Mouse (Mus musculus): ENCODE measurements at regions not wholly inside any gene's neighbourhood (a gene's known extent, or its start where the extent isn't known, plus 50 kb on each side); places are given as distances from the start of the nearest gene placed in this dataset.

- 82% methylated on average over 2 of the region's 2 CpGs for WGBS (ENCODE audit: insufficient replicate concordance)
- Histone ChIP-seq H3K4me2 (no peak overlapping the region), H3K9me3 (replicated peaks; ENCODE audit: control insufficient read depth, low read length) (no peaks in the 10 kb centered on the region), H3K4me1 (ENCODE audit: control insufficient read depth, insufficient read depth, low read length) (peaks cover 3% of the 10 kb centered on the region; the same call in 1 of the 2 replicates), H3K9ac (ENCODE audit: low read depth, low read length) (no peak overlapping the region), H3K36me3 (ENCODE audit: control insufficient read depth, insufficient read depth, low read length) (no peaks in the 10 kb centered on the region), H3K4me3 (ENCODE audit: low read depth, low read length) (no peak overlapping the region), H3K27me3 (ENCODE audit: control insufficient read depth, insufficient read depth, low read length) (no peaks in the 10 kb centered on the region), H3K27ac (ENCODE audit: low read depth, low read length) (no peak overlapping the region)
- ATAC-seq (replicated peaks; ENCODE audit: insufficient number of reproducible peaks, low FRiP score, low TSS enrichment), result no peak
Observed at GRCm38 (mm10) chr1:19912194-19912846, 703.6 kb downstream of the Tfap2b start.

- H3K9me3 ChIP-seq (replicated peaks; ENCODE audit: control insufficient read depth, low read length), result no peaks in the 10 kb centered on the region
- no peaks in the 10 kb centered on the region for H3K4me1 ChIP-seq (ENCODE audit: control insufficient read depth, insufficient read depth, low read length)
- WGBS (ENCODE audit: insufficient replicate concordance), result 78% methylated on average over 4 of the region's 4 CpGs
- H3K27me3 ChIP-seq (ENCODE audit: control insufficient read depth, insufficient read depth, low read length), result no peaks in the 10 kb centered on the region
- H3K36me3 ChIP-seq (ENCODE audit: control insufficient read depth, insufficient read depth, low read length), result no peaks in the 10 kb centered on the region
- H3K9ac ChIP-seq (ENCODE audit: low read depth, low read length), result no peak overlapping the region
- no peak overlapping the region for H3K4me2 ChIP-seq
- no peak for ATAC-seq (replicated peaks; ENCODE audit: insufficient number of reproducible peaks, low FRiP score, low TSS enrichment)
- no peak overlapping the region for H3K4me3 ChIP-seq (ENCODE audit: low read depth, low read length)
- H3K27ac ChIP-seq (ENCODE audit: low read depth, low read length), result no peak overlapping the region
Observed at GRCm38 (mm10) chr1:19918762-19919161, 699.1 kb downstream of the Pkhd1 start.

DNA sequence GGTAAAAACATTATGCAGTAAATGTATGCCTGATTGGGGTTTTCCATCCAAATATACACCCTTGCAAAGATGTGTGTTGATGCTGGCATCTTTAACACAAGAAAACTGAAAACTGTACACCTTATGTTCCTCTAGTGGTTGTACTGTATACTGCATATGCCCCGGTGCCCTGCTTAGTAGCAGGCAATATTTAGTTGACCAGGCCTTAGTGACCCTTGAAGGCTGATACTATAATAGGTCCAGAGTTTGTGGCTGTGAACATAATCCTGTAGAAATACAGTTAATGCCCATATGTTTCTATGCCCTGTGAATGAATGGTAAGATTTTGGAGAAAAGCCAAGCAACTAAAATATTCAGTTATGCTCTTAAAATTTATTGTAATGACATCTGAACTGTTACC, 690.7 kb downstream of the Pkhd1 start:
- 88% methylated on average over 1 of the region's 1 CpGs for WGBS (ENCODE audit: insufficient replicate concordance)
- Histone ChIP-seq H3K4me3 (ENCODE audit: low read depth, low read length) (no peak overlapping the region), H3K27me3 (ENCODE audit: control insufficient read depth, insufficient read depth, low read length) (no peaks in the 10 kb centered on the region), H3K27ac (ENCODE audit: low read depth, low read length) (no peak overlapping the region), H3K9ac (ENCODE audit: low read depth, low read length) (no peak overlapping the region), H3K4me2 (no peak overlapping the region), H3K4me1 (ENCODE audit: control insufficient read depth, insufficient read depth, low read length) (no peaks in the 10 kb centered on the region), H3K9me3 (replicated peaks; ENCODE audit: control insufficient read depth, low read length) (no peaks in the 10 kb centered on the region), H3K36me3 (ENCODE audit: control insufficient read depth, insufficient read depth, low read length) (no peaks in the 10 kb centered on the region)
- no peak for ATAC-seq (replicated peaks; ENCODE audit: insufficient number of reproducible peaks, low FRiP score, low TSS enrichment)

DNA sequence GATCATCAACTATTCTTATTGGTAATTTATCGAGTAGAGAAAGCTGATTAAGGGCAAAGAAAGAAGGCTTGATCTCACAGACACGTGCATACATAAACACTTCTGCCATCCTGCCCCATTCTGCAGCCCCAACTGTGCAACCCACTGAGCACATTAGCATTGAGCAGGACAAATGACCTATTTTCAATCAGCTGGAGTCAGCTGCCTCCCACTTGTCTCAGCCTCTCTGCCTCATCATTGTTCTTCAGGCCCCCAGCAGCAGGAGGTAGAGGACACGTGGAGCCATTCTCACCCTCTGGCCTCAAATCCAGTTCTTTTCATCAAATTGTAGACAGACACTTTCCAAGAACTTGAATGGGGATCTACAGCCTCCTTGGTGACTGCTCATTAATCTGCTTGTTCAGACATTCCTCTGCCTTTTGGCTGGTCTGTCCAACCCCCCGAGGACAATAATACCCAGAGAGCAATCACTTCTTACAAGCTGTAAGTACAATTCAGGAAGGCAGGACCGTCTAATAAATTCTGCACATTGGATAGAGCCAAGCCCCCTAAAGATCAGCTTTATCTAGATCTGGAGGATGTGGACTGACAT, 690.0 kb downstream of the Pkhd1 start:
- Histone ChIP-seq H3K9me3 (replicated peaks; ENCODE audit: control insufficient read depth, low read length) (no peaks in the 10 kb centered on the region), H3K4me2 (no peak overlapping the region), H3K36me3 (ENCODE audit: control insufficient read depth, insufficient read depth, low read length) (no peaks in the 10 kb centered on the region), H3K4me1 (ENCODE audit: control insufficient read depth, insufficient read depth, low read length) (no peaks in the 10 kb centered on the region), H3K9ac (ENCODE audit: low read depth, low read length) (no peak overlapping the region), H3K4me3 (ENCODE audit: low read depth, low read length) (no peak overlapping the region), H3K27ac (ENCODE audit: low read depth, low read length) (no peak overlapping the region), H3K27me3 (ENCODE audit: control insufficient read depth, insufficient read depth, low read length) (no peaks in the 10 kb centered on the region)
- WGBS (ENCODE audit: insufficient replicate concordance), result 52% methylated on average over 5 of the region's 5 CpGs
- ATAC-seq (replicated peaks; ENCODE audit: insufficient number of reproducible peaks, low FRiP score, low TSS enrichment), result no peak

- H3K4me3 ChIP-seq (ENCODE audit: low read depth, low read length), result no peak overlapping the region
- H3K36me3 ChIP-seq (ENCODE audit: control insufficient read depth, insufficient read depth, low read length), result no peaks in the 10 kb centered on the region
- H3K9me3 ChIP-seq (replicated peaks; ENCODE audit: control insufficient read depth, low read length), result no peaks in the 10 kb centered on the region
- no peak overlapping the region for H3K9ac ChIP-seq (ENCODE audit: low read depth, low read length)
- H3K4me1 ChIP-seq (ENCODE audit: control insufficient read depth, insufficient read depth, low read length), result no peaks in the 10 kb centered on the region
- no peaks in the 10 kb centered on the region for H3K27me3 ChIP-seq (ENCODE audit: control insufficient read depth, insufficient read depth, low read length)
- H3K27ac ChIP-seq (ENCODE audit: low read depth, low read length), result no peak overlapping the region
- no peak overlapping the region for H3K4me2 ChIP-seq
- WGBS (ENCODE audit: insufficient replicate concordance), result 51% methylated on average over 7 of the region's 7 CpGs
- ATAC-seq (replicated peaks; ENCODE audit: insufficient number of reproducible peaks, low FRiP score, low TSS enrichment), result no peak
Observed at GRCm38 (mm10) chr1:19951050-19951679, 666.7 kb downstream of the Pkhd1 start.

- no peak overlapping the region for H3K9ac ChIP-seq (ENCODE audit: low read depth, low read length)
- no peak for ATAC-seq (replicated peaks; ENCODE audit: insufficient number of reproducible peaks, low FRiP score, low TSS enrichment)
- H3K27ac ChIP-seq (ENCODE audit: low read depth, low read length), result no peak overlapping the region
- H3K9me3 ChIP-seq (replicated peaks; ENCODE audit: control insufficient read depth, low read length), result no peaks in the 10 kb centered on the region
- 65% methylated on average over 8 of the region's 8 CpGs for WGBS (ENCODE audit: insufficient replicate concordance)
- no peaks in the 10 kb centered on the region for H3K36me3 ChIP-seq (ENCODE audit: control insufficient read depth, insufficient read depth, low read length)
- no peaks in the 10 kb centered on the region for H3K27me3 ChIP-seq (ENCODE audit: control insufficient read depth, insufficient read depth, low read length)
- no peak overlapping the region for H3K4me2 ChIP-seq
- no peaks in the 10 kb centered on the region for H3K4me1 ChIP-seq (ENCODE audit: control insufficient read depth, insufficient read depth, low read length)
- no peak overlapping the region for H3K4me3 ChIP-seq (ENCODE audit: low read depth, low read length)
Observed at GRCm38 (mm10) chr1:19951680-19952248, 666.1 kb downstream of the Pkhd1 start.

DNA sequence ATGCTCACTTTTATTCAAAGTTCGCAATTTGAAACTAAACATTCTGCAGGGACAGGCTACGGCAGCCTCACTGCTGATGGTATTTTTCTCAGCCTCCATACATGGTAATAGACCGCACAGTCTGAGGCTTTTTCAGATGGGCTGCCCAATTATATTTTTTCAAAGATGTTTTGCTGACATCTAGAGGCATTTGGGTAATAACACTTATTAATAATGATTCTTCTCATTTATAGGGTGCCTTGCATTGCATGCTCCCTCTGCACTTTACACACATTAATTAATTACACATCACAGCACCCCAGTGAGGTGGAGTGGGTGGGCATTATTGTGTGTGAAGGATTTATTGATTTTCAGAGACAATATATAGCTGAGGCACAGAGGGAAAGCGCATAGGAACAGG, 644.5 kb downstream of the Pkhd1 start:
- H3K9ac ChIP-seq (ENCODE audit: low read depth, low read length), result no peak overlapping the region
- no peaks in the 10 kb centered on the region for H3K4me1 ChIP-seq (ENCODE audit: control insufficient read depth, insufficient read depth, low read length)
- H3K36me3 ChIP-seq (ENCODE audit: control insufficient read depth, insufficient read depth, low read length), result no peaks in the 10 kb centered on the region
- 64% methylated on average over 4 of the region's 4 CpGs for WGBS (ENCODE audit: insufficient replicate concordance)
- no peak overlapping the region for H3K4me3 ChIP-seq (ENCODE audit: low read depth, low read length)
- no peaks in the 10 kb centered on the region for H3K27me3 ChIP-seq (ENCODE audit: control insufficient read depth, insufficient read depth, low read length)
- no peaks in the 10 kb centered on the region for H3K9me3 ChIP-seq (replicated peaks; ENCODE audit: control insufficient read depth, low read length)
- ATAC-seq (replicated peaks; ENCODE audit: insufficient number of reproducible peaks, low FRiP score, low TSS enrichment), result no peak
- no peak overlapping the region for H3K4me2 ChIP-seq
- no peak overlapping the region for H3K27ac ChIP-seq (ENCODE audit: low read depth, low read length)

DNA sequence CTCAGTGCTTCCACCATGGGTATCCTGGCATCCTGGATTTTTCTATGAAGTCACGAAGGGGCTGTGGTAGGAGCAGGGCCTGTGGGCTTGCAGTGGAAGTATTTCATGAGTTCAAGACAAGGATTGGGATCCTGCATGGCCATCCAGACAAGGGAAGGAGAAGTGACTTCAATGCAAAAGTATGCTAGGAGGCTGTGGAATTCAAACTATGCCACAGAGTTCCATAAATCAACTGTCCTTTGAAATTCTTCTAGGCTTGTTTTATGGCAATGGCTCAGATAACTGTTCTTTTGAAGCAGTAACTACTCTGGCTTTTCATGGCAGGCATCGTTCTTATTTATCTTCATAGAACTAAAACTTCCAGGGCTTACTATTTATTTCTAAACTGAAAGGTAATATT, 643.9 kb downstream of the Pkhd1 start:
- Histone ChIP-seq H3K9ac (ENCODE audit: low read depth, low read length) (no peak overlapping the region), H3K27ac (ENCODE audit: low read depth, low read length) (no peak overlapping the region), H3K9me3 (replicated peaks; ENCODE audit: control insufficient read depth, low read length) (no peaks in the 10 kb centered on the region), H3K4me3 (ENCODE audit: low read depth, low read length) (no peak overlapping the region), H3K27me3 (ENCODE audit: control insufficient read depth, insufficient read depth, low read length) (no peaks in the 10 kb centered on the region), H3K4me2 (no peak overlapping the region), H3K4me1 (ENCODE audit: control insufficient read depth, insufficient read depth, low read length) (no peaks in the 10 kb centered on the region), H3K36me3 (ENCODE audit: control insufficient read depth, insufficient read depth, low read length) (no peaks in the 10 kb centered on the region)
- ATAC-seq (replicated peaks; ENCODE audit: insufficient number of reproducible peaks, low FRiP score, low TSS enrichment), result no peak
- whole genome bisulfite sequencing (ENCODE audit: insufficient replicate concordance), result 36% methylated on average over 2 of the region's 2 CpGs
